Mouse (Mus musculus) thymus, adult 2 months (tissue): ENCODE measurements at regions not wholly inside any gene's neighbourhood (a gene's known extent, or its start where the extent isn't known, plus 50 kb on each side); places are given as distances from the start of the nearest gene placed in this dataset.

Experiments
- CTCF ChIP-seq: fragments of 200-500 bp; IDR thresholded peaks from 2 replicates; pipeline ENCODE4 v1.5.1; 2012; ENCODE audit warnings: mild to moderate bottlenecking, control low read depth, low read length, moderate library complexity, borderline replicate concordance; ENCODE audit not compliant: control insufficient read depth, poor library complexity, insufficient read depth; ENCODE audit errors: extremely low read depth
- POLR2A ChIP-seq: fragments of 200-500 bp; IDR thresholded peaks from 2 replicates; pipeline ENCODE4 v1.6.1; 2012; ENCODE audit warnings: mild to moderate bottlenecking, low read length, control low read depth, moderate library complexity; ENCODE audit not compliant: control insufficient read depth, poor library complexity, insufficient read depth; ENCODE audit errors: extremely low read depth

DNA sequence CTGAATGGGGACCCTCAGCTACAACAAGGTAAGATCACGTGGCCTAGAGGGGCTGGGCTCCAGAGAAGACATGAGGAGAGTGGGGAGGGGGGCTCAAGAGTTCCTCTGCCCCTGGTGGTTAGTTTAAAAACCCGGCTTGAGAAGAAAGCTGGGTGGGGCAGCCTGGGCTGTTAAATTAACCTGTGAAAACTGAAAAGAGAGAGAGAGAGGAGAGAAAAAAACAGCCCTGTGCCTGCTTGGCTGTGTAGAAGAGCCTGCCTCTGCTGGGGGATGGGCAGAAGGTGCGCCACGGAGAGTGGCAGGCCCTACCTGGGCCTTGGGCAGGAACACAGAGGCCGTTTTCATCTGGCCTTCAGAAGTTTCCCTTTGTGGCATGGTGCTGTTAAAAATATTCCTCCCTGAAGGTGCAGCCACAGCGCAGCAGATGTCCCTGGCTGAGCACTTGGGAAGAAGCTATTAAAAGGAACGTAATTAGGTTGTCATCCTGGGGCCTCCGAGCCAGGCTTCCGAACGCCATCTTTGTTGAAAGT is 75.0 kb upstream of the Calm2 start:
- TF ChIP-seq POLR2A, result no peak
- TF ChIP-seq CTCF, result no peak
